Mouse (Mus musculus) forebrain, embryonic 11.5 days (tissue): ENCODE results near the gene Klhdc7b. TPM values are rescaled to one million over a fixed set of nuclear protein-coding genes. Genes with fewer than 3 reads are reported as not detected.

Experiments used
- ATAC-seq: fragments of 200-750 bp; cut with Nextera tagmentation; replicated peaks from 2 replicates; pipeline ENCODE4 v1.8.0; 2017; ENCODE audit warnings: moderate TSS enrichment; ENCODE audit not compliant: low FRiP score
- DNase-seq: peaks from one replicate; pipeline ENCODE4 v3.0.0-alpha.2; 2017; ENCODE audit warnings: low spot score
- H3K27ac ChIP-seq: fragments of 300-500 bp; sonication (generic); 2 replicates; pipeline ENCODE4 v1.5.1; 2014; ENCODE audit warnings: low read depth, low read length
- H3K27me3 ChIP-seq: fragments of 300-500 bp; sonication (generic); 2 replicates; pipeline ENCODE4 v1.6.1; 2014; ENCODE audit warnings: mild to moderate bottlenecking, low read length, mixed read lengths; ENCODE audit not compliant: control insufficient read depth, insufficient read depth
- H3K36me3 ChIP-seq: fragments of 300-500 bp; sonication (generic); 2 replicates; pipeline ENCODE4 v1.6.1; 2014; ENCODE audit warnings: mild to moderate bottlenecking, low read length, moderate library complexity, mixed read lengths; ENCODE audit not compliant: control insufficient read depth, insufficient read depth
- H3K4me1 ChIP-seq: fragments of 300-500 bp; sonication (generic); replicated peaks from 2 replicates; pipeline ENCODE4 v1.6.1; 2014; ENCODE audit warnings: low read length, mixed read lengths; ENCODE audit not compliant: control insufficient read depth, insufficient read depth
- H3K4me2 ChIP-seq: fragments of 300-500 bp; sonication (generic); 2 replicates; pipeline ENCODE4 v1.6.1; 2014; ENCODE audit warnings: low read depth, mild to moderate bottlenecking, low read length, moderate library complexity, mixed read lengths; ENCODE audit not compliant: severe bottlenecking
- H3K4me3 ChIP-seq: fragments of 300-500 bp; sonication (generic); 2 replicates; pipeline ENCODE4 v1.5.1; 2014; ENCODE audit warnings: low read depth, low read length
- H3K9ac ChIP-seq: fragments of 300-500 bp; sonication (generic); 2 replicates; pipeline ENCODE4 v1.6.1; 2014; ENCODE audit warnings: low read length
- H3K9me3 ChIP-seq: fragments of 300-500 bp; sonication (generic); 2 replicates; pipeline ENCODE4 v1.6.1; 2016; ENCODE audit warnings: low read length, mixed read lengths; ENCODE audit not compliant: control insufficient read depth
- WGBS: fragments of 180-500 bp; shearing (Covaris S2); extraction: QIAGEN DNeasy Blood & Tissue Kit; methylation state at CpG from one replicate; pipeline ENCODE4 v1.1.7; 2014; 5-methylcytosine and 5-hydroxymethylcytosine counted together
- polyA plus RNA-seq: library from polyadenylated mRNA; unstranded; fragments of >200 nt; fragmentation: Nextera tagmentation; extraction: Ambion mirVana; gene quantifications from 2 replicates; pipeline ENCODE4 v1.2.1, GENCODE M21; 2014

Klhdc7b gene
- polyA plus RNA-seq = not detected in 2 replicates

DNA sequence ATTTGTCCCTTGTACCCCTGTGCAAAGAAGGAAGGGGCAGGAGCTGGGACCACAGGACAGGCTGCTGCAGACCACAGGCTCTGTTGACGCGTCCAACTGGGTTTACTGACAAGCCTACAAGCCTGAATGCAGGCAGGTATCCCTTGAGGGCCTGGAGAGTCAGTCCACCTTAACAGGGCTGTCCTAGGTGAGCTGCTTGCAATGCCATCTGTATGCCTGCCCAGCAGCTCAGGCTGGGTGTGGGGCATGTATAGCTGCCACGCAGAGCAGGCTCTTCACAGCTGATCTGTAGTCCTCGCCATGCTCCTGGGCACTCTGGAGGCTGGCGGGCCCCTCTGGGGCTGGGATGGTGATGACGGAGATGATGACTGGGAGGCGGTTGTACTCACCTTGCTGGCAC lies at the start of gene Klhdc7b:
Gene Klhdc7b (plus strand): TSS at position 301 of the 400 bp plus-strand sequence.
- no peak within 1 kb of the TSS for H3K4me3 ChIP-seq
- WGBS = 89% methylated on average over 7 of the region's 7 CpGs
- no peak within 1 kb of the TSS for H3K4me2 ChIP-seq
- ATAC-seq (no peak), DNase-seq (no peak)
- H3K27me3 ChIP-seq = peaks cover 6% of the 10 kb centered on the region
- no peaks in the 10 kb centered on the region for H3K36me3 ChIP-seq
- no peaks in the 10 kb centered on the region for H3K4me1 ChIP-seq
- H3K9me3 ChIP-seq = no peaks in the 10 kb centered on the region
- no peak within 1 kb of the TSS for H3K27ac ChIP-seq
- H3K9ac ChIP-seq = no peak within 1 kb of the TSS; the same call in 1 of the 2 replicates

DNA sequence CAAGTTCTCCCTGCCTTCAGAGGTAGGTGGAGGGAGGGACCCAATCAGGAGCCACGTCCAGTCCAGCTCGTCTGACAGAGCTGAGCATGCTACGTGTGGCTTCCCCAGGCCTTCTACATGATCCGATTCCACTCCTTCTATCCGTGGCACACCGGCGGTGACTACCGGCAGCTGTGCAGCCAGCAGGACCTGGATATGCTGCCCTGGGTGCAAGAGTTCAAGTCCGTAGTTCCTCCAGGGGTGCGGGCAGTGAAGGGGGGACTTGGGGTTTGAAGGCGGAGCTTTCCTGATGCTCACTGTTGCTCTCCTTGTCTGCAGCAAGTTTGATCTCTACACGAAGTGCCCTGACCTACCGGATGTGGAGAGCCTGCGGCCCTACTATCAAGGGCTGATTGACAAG lies 48.3 kb upstream of the Klhdc7b start:
- H3K9me3 ChIP-seq = no peaks in the 10 kb centered on the region
- H3K27me3 ChIP-seq = no peaks in the 10 kb centered on the region
- no peak overlapping the region for H3K9ac ChIP-seq
- WGBS = 83% methylated on average over 14 of the region's 14 CpGs
- DNase-seq (no peak), ATAC-seq (no peak)
- no peaks in the 10 kb centered on the region for H3K4me1 ChIP-seq
- H3K36me3 ChIP-seq = no peaks in the 10 kb centered on the region
- H3K4me2 ChIP-seq = no peak overlapping the region
- H3K27ac ChIP-seq = no peak overlapping the region
- H3K4me3 ChIP-seq = no peak overlapping the region

DNA sequence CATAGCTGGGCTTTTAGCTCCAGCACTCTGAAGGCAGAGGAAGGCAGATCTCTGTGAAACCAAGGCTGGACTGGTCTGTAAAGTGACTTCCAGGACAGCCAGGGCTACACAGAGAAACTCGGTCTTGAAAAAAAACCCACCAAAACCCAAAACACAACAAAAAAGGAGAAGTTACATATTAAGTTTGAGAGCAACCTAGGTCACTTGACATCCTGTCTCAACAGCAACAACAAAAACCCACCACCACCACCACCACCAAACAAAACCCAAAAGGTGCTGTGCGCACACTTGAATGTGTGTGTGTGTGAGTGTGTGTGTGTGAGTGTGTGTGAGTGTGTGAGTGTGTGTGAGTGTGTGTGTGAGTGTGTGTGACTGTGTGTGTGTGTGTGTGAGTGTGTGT lies 45.0 kb upstream of the Klhdc7b start:
- Histone ChIP-seq H3K9me3 (no peaks in the 10 kb centered on the region), H3K36me3 (no peaks in the 10 kb centered on the region), H3K4me3 (no peak overlapping the region), H3K9ac (no peak overlapping the region), H3K4me1 (no peaks in the 10 kb centered on the region), H3K4me2 (no peak overlapping the region), H3K27me3 (no peaks in the 10 kb centered on the region), H3K27ac (no peak overlapping the region)
- DNase-seq = no peak
- WGBS = 91% methylated on average over 2 of the region's 2 CpGs
- no peak for ATAC-seq

- no peaks in the 10 kb centered on the region for H3K4me1 ChIP-seq
- no peak for ATAC-seq
- no peak overlapping the region for H3K4me2 ChIP-seq
- no peaks in the 10 kb centered on the region for H3K9me3 ChIP-seq
- no peak overlapping the region for H3K27ac ChIP-seq
- no peaks in the 10 kb centered on the region for H3K36me3 ChIP-seq
- no peaks in the 10 kb centered on the region for H3K27me3 ChIP-seq
- DNase-seq = no peak
- H3K9ac ChIP-seq = no peak overlapping the region
- H3K4me3 ChIP-seq = no peak overlapping the region
- WGBS = 86% methylated on average over 3 of the region's 3 CpGs
Measured at GRCm38 (mm10) chr15:89340136-89340535, 44.6 kb upstream of the Klhdc7b start.

DNA sequence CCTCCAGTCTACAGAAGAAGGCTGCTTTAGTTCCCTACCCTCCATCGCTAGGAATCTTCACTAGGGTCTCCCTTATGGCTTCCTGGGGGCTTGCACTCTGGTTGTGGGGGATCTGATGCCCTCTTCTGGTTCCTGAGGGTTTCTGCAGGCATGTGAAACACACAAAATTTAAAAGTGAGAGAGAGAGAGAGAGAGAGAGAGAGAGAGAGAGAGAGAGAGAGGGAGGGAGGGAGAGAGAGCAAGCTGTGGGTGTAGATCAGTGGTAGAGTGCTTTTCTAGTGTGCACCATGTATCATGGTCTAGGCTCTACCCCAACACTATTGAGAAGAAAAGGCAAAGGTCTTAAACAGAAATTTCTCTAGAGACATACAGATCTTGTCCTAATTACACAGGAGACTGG lies 43.0 kb upstream of the Klhdc7b start:
- Histone ChIP-seq H3K4me1 (no peaks in the 10 kb centered on the region), H3K27me3 (no peaks in the 10 kb centered on the region), H3K4me2 (no peak overlapping the region), H3K4me3 (no peak overlapping the region), H3K9ac (no peak overlapping the region), H3K27ac (no peak overlapping the region), H3K9me3 (no peaks in the 10 kb centered on the region), H3K36me3 (no peaks in the 10 kb centered on the region)
- 75% methylated on average over 1 of the region's 1 CpGs for whole genome bisulfite sequencing
- ATAC-seq (no peak), DNase-seq (no peak)

DNA sequence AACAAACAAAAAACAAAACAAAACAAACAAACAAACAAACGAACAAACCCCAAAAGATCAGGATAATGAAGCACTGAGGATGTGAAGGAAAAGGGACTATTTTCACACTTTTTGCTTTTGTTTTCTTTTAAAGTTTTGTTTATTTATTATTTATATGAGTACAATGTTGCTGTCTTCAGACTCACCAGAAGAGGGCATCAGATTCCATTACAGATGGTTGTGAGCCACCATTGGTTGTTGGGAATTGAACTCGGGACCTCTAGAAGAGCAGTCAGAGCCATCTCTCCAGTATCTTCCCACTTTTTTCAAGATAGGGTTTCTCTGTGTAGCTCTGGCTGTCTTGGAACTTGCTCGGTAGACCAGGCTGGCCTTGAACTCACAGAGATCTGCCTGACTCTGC lies 41.4 kb upstream of the Klhdc7b start:
- 92% methylated on average over 3 of the region's 3 CpGs for WGBS
- H3K27me3 ChIP-seq = no peaks in the 10 kb centered on the region
- no peaks in the 10 kb centered on the region for H3K4me1 ChIP-seq
- H3K36me3 ChIP-seq = no peaks in the 10 kb centered on the region
- no peak for DNase-seq
- no peak overlapping the region for H3K27ac ChIP-seq
- no peak for ATAC-seq
- no peak overlapping the region for H3K4me2 ChIP-seq
- no peak overlapping the region for H3K9ac ChIP-seq
- H3K9me3 ChIP-seq = no peaks in the 10 kb centered on the region
- H3K4me3 ChIP-seq = no peak overlapping the region

DNA sequence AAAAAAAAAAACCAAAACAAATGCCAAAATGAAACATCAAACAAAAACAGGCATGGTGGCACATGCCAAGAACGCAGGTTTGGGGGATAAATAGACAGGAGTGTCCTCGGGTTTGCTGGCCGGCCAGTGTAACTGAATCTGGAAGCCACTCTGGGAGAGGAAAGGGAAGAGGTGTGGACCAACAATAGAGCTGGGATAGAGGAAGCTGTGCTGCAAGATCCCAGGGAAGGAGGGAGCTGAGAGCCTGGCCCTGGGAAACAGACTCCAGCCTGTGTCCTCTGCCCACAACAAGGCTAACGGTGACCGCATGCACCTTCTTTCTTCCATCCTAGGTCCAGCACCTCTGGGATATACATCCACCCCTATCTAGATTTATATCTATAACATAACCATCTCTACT lies 34.3 kb upstream of the Klhdc7b start:
- WGBS = 91% methylated on average over 5 of the region's 5 CpGs
- DNase-seq (peak; percentile 23), ATAC-seq (no peak)
- H3K4me3 ChIP-seq = no peak overlapping the region
- no peak overlapping the region for H3K27ac ChIP-seq
- H3K9me3 ChIP-seq = no peaks in the 10 kb centered on the region
- peaks cover 12% of the 10 kb centered on the region for H3K36me3 ChIP-seq
- peaks cover 8% of the 10 kb centered on the region; the same call in 1 of the 2 replicates for H3K4me1 ChIP-seq
- H3K27me3 ChIP-seq = no peaks in the 10 kb centered on the region
- no peak overlapping the region for H3K9ac ChIP-seq
- no peak overlapping the region for H3K4me2 ChIP-seq

- Histone ChIP-seq H3K4me2 (no peak overlapping the region), H3K9ac (no peak overlapping the region), H3K4me3 (no peak overlapping the region), H3K27ac (no peak overlapping the region), H3K9me3 (no peaks in the 10 kb centered on the region), H3K36me3 (peaks cover 12% of the 10 kb centered on the region), H3K4me1 (peaks cover 8% of the 10 kb centered on the region; the same call in 1 of the 2 replicates), H3K27me3 (no peaks in the 10 kb centered on the region)
- DNase-seq = peak; percentile 46
- WGBS = 90% methylated on average over 15 of the region's 15 CpGs
- no peak for ATAC-seq
Measured at GRCm38 (mm10) chr15:89351302-89351701, 33.4 kb upstream of the Klhdc7b start.

- Histone ChIP-seq H3K27ac (no peak overlapping the region), H3K4me3 (no peak overlapping the region), H3K4me1 (peaks cover 10% of the 10 kb centered on the region; the same call in 1 of the 2 replicates), H3K4me2 (no peak overlapping the region), H3K36me3 (peaks cover 12% of the 10 kb centered on the region), H3K27me3 (no peaks in the 10 kb centered on the region), H3K9ac (no peak overlapping the region), H3K9me3 (no peaks in the 10 kb centered on the region)
- WGBS = 92% methylated on average over 14 of the region's 14 CpGs
- ATAC-seq = no peak
- DNase-seq = peak; percentile 44
Measured at GRCm38 (mm10) chr15:89352054-89352453, 32.7 kb upstream of the Klhdc7b start.
